Mouse (Mus musculus): Measurements from ENCODE around the gene Apoa1.

DNA sequence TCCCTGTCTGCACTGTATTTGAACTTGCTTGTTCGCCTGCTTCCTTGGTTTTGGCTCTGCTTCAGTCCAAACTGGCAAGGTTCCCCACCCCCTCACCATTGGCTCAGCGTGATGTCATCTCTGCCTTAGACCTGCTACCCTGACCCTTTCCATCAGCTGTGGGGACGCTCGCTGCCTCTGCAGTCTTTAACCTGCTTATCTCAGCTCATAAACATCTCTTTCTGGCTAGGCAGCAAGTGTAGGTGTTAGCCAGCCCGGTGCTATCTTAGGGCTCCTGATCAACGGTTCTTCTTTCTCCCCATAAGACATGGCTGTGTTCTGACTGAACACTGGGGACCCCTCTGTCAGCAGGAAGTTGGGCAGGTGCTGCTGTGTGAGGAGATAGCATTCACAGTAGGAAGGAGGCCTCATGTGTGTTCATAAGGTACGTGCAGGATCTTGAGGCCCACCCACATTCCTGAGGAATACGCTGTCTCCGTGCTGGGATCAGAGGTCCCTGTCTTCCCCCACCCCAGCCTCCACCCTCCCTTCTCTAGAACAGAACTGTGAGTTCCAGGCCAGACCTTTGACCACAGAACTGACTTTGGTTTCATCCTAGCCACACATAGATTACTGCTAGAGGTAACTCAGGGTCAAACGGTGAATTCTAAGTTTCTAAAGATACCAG lies 21.4 kb upstream of the Apoa1 start:
- no peak for TF ChIP-seq CTCF (IDR thresholded peaks at IDR 0.05; ENCODE audit: borderline replicate concordance, insufficient read depth, low read depth, low read length)
- no peak for TF ChIP-seq POLR2A (IDR thresholded peaks at IDR 0.05; ENCODE audit: borderline replicate concordance, insufficient read depth, low read length)

Data from cerebellum, adult 2 months (tissue).